Mouse (Mus musculus) lung, adult 2 months (tissue): Measurements from ENCODE around the gene Dctn1. TPM values are rescaled to one million over a fixed set of nuclear protein-coding genes. Genes with fewer than 3 reads are reported as not detected.
A peak's percentile ranks its signal among the peaks of the same experiment; 100 is the strongest.

Experiments
- DNase-seq: peaks from one replicate; pipeline ENCODE4 v3.0.0; 2022
- H3K4me1 ChIP-seq: fragments of 200-500 bp; 2 replicates; pipeline ENCODE4 v1.6.1; 2011; ENCODE audit warnings: low read length; ENCODE audit not compliant: control insufficient read depth, insufficient read depth
- H3K4me3 ChIP-seq: fragments of 200-500 bp; replicated peaks from 2 replicates; pipeline ENCODE3; 2011; ENCODE audit warnings: low read depth, mild to moderate bottlenecking, control low read depth, low read length; ENCODE audit errors: extremely low read depth
- CTCF ChIP-seq: fragments of 200-500 bp; IDR thresholded peaks from 2 replicates; pipeline ENCODE4 v1.5.1; 2011; ENCODE audit warnings: mild to moderate bottlenecking, low read length, control low read depth; ENCODE audit not compliant: insufficient read depth
- POLR2A ChIP-seq: fragments of 200-500 bp; IDR thresholded peaks from 2 replicates; pipeline ENCODE4 v1.6.1; 2011; ENCODE audit warnings: low read depth, mild to moderate bottlenecking, control low read depth, low read length, borderline replicate concordance; ENCODE audit errors: extremely low read depth
- WGBS: fragments of 180-500 bp; shearing (Covaris S2); methylation state at CpG from one replicate; pipeline ENCODE4 v1.1.7; 2018; 5-methylcytosine and 5-hydroxymethylcytosine counted together
- polyA plus RNA-seq: library from polyadenylated mRNA; depleted of rRNA; stranded (reverse); fragments of >200 nt; gene quantifications from 2 replicates; pipeline ENCODE4 v1.2.3, GENCODE M21; 2012; rRNA removed

Gene Dctn1
- 146 and 155 TPM in 2 replicates for polyA plus RNA-seq

- Histone ChIP-seq H3K4me1 (peaks cover 5% of the 10 kb centered on the region), H3K4me3 (peak within 1 kb of the TSS; percentile 90)
- DNase-seq = peak; percentile 95
- WGBS = under 1% methylated on average over 56 of the region's 58 CpGs
- TF ChIP-seq CTCF (peak; percentile 58), POLR2A (peak; percentile 45; the same call in 1 of the 2 replicates)
These were observed at the start of gene Dctn1 for GRCm38 (mm10) chr6:83165607-83166242. Dctn1 (plus strand) TSS chr6:83165920.

GRCm38 (mm10) chr6:83116373-83117164 lies 49.2 kb upstream of the Dctn1 start:
- 66% methylated on average over 11 of the region's 11 CpGs for WGBS
- no peak for DNase-seq
- 0 out of 2 replicates have a peak, but pooled peaks have one; percentile 10 for TF ChIP-seq POLR2A
- TF ChIP-seq CTCF = no peak
- peaks cover 7% of the 10 kb centered on the region for H3K4me1 ChIP-seq
- no peak overlapping the region for H3K4me3 ChIP-seq

GRCm38 (mm10) chr6:83117165-83117438 lies 48.6 kb upstream of the Dctn1 start:
- H3K4me1 ChIP-seq = peaks cover 8% of the 10 kb centered on the region
- TF ChIP-seq CTCF = no peak
- TF ChIP-seq POLR2A = no peak
- WGBS = 74% methylated on average over 4 of the region's 4 CpGs
- no peak for DNase-seq
- no peak overlapping the region for H3K4me3 ChIP-seq

DNA sequence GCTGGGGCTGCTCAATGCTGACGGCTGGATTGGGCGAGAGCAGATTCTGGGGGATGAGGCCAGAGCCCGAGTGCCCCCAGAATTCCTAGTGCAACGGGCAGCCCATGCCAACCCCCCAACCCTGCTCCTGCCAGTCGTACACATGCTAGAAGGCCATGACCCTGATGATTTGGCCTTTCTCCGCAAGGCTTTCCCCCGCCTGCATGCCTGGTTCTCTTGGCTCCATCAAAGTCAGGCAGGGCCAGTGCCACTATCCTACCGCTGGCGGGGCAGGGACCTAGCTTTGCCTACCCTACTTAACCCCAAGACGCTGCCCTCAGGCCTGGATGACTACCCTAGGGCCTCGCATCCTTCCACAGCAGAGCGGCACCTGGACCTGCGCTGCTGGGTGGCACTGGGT lies 48.1 kb upstream of the Dctn1 start:
- 89% methylated on average over 13 of the region's 13 CpGs for WGBS
- TF ChIP-seq POLR2A (no peak), CTCF (no peak)
- peaks cover 12% of the 10 kb centered on the region for H3K4me1 ChIP-seq
- no peak overlapping the region for H3K4me3 ChIP-seq
- no peak for DNase-seq

DNA sequence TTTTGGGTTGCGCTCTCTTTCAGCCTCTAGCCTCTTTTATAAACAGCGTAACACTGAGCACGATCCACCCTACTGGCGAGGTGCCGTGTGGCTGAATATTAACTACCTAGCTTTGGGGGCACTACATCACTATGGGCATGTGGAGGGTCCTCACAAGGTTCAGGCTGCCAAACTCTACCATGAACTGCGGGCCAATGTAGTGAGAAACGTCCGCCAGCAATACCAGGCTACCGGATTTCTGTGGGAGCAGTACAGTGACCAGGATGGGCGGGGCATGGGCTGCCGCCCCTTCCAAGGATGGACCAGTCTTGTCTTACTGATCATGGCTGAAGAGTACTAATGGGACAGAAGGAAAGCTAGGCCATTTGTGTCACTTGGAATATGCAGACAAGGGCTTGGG lies 47.4 kb upstream of the Dctn1 start:
- peaks cover 12% of the 10 kb centered on the region for H3K4me1 ChIP-seq
- DNase-seq = no peak
- TF ChIP-seq CTCF (no peak), POLR2A (0 out of 2 replicates have a peak, but pooled peaks have one; percentile 30)
- H3K4me3 ChIP-seq = no peak overlapping the region
- 83% methylated on average over 11 of the region's 11 CpGs for WGBS

DNA sequence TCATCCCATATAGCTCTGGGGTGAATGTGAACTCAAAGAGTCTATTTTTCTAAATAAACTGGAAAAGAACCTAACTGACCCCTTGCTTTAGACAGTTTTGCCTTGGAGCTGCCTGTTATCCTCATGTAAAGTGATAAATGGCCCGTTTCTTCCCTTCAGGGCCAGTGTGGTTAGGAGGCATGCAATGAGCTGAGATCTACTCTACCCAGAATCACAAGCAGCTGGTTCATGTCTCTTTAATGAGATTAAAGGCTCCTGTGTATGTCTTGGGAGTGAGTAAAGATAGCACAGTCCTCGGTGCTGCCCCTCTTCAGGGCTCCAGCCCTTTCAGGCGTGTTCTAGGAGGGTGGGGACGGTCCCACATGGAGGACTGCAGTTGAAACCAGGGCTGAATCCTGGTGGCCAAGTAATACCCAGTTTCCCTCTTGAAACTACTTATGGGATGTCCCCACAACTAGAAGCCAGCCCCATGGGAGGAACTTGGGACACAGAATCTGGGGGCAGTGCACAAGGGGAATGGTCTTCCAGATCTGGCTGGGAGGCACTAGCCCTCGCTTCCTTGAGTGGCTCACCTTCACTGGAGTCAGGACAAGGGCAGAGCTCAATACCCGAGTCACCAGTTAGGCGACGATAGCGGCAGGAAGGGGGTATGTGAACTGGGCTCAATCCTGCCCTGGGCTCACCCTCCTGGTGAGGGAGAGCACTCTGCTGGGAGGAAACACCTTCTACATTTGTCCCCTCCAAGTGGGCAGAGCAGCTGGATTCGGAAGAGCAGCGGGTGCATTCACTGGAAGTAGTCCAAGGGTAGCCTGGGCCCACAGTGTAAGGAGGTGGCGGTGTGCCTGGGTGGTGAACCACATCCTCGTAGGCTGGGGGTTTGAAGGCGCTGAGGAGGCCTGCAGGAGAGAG lies 46.6 kb upstream of the Dctn1 start:
- Histone ChIP-seq H3K4me3 (no peak overlapping the region), H3K4me1 (peaks cover 12% of the 10 kb centered on the region)
- TF ChIP-seq POLR2A = no peak
- TF ChIP-seq CTCF = no peak
- WGBS = 72% methylated on average over 14 of the region's 14 CpGs
- no peak for DNase-seq

DNA sequence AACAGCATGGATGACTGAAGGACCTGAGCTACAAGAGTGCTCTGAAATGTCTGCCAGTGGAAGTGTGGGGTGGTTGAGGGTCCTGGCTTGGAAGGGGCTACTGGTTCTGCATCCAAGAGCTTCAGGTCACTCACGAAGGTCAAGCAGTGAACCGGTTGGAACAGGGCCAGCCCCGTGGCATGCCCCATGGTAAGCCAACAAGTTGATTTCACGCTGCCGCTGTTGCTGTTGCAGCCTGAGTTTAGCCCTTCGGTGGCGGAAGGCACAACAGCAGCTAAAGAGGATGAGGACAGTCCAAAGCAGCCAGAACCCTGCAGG lies 46.0 kb upstream of the Dctn1 start:
- no peak for DNase-seq
- 72% methylated on average over 7 of the region's 7 CpGs for WGBS
- H3K4me1 ChIP-seq = peaks cover 15% of the 10 kb centered on the region
- H3K4me3 ChIP-seq = no peak overlapping the region
- TF ChIP-seq CTCF (no peak), POLR2A (no peak)

DNA sequence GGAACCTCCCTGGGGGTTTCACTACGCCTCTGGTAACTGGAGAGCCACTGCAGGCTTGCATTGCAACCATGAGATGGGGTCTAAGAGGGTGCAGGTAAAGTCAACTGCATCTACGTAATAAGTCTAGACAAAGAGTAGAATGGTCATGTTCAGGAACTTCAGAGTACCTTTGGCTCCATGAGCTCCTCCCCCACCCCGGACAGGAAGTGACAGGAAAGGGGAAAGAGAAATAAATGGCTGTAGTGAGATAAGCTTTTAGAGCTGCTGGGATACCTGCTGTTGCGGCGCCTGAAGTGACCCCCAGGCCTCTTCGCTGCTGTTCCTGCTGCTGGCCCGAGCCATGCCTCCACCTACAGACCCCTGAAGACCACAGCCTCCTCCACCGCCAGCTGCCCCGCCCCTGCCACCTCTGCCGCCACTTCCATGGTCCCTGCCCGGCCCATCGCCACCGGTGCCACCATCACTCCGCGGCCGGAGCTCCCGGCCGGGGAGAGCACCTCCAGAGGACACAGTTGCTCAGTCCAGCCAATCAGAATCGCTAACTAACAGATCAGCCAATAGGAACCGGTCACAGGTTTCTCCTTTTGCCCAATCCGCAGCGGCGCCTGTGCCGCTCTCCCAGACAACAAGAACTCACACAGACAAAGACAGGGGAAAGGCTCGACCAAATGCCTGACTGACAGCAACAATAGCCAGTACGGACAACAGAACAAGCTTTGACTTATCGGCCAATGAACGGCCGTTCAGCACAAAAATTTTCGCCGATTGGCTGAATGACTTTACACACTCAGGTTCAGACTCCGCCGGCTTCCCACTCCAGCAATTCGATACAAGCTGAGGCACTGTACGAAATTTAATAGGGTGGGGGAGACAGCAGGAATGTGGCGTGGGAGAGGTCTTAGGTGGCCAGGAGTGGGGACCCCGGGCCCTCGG lies 44.5 kb upstream of the Dctn1 start, which contains the start of gene Wbp1:
Gene Wbp1, minus strand, starts transcription at position 630 of the 933 bp plus-strand sequence.
- H3K4me3 ChIP-seq = peak within 1 kb of the TSS; percentile 70
- DNase-seq = peak; percentile 90
- under 1% methylated on average over 37 of the region's 38 CpGs for WGBS
- TF ChIP-seq CTCF (no peak), POLR2A (peak; percentile 75; the same call in 1 of the 2 replicates)
- H3K4me1 ChIP-seq = peaks cover 11% of the 10 kb centered on the region
